Mouse (Mus musculus) hindbrain, embryonic 16.5 days (tissue): ENCODE data around the gene Gpd1. TPM values are rescaled to one million over a fixed set of nuclear protein-coding genes. Genes with fewer than 3 reads are reported as not detected.

Experiments used
- ATAC-seq: fragments of 200-750 bp; cut with Nextera tagmentation; 2 replicates; pipeline ENCODE4 v1.8.0; 2017; ENCODE audit warnings: moderate TSS enrichment, moderate library complexity
- H3K27ac ChIP-seq: fragments of 300-500 bp; sonication (generic); 2 replicates; pipeline ENCODE4 v1.5.1; 2014; ENCODE audit warnings: low read depth, mild to moderate bottlenecking, control low read depth, low read length, moderate library complexity
- H3K27me3 ChIP-seq: fragments of 300-500 bp; sonication (generic); replicated peaks from 2 replicates; pipeline ENCODE4 v1.6.1; 2014; ENCODE audit warnings: low read length; ENCODE audit not compliant: control insufficient read depth, insufficient read depth
- H3K36me3 ChIP-seq: fragments of 300-500 bp; sonication (generic); 2 replicates; pipeline ENCODE4 v1.6.1; 2014; ENCODE audit warnings: mild to moderate bottlenecking, low read length, moderate library complexity, mixed read lengths; ENCODE audit not compliant: control insufficient read depth, insufficient read depth
- H3K4me1 ChIP-seq: fragments of 300-500 bp; sonication (generic); 2 replicates; pipeline ENCODE4 v1.6.1; 2014; ENCODE audit warnings: low read depth, low read length; ENCODE audit not compliant: control insufficient read depth, insufficient read depth
- H3K4me2 ChIP-seq: fragments of 300-500 bp; sonication (generic); 2 replicates; pipeline ENCODE4 v1.6.1; 2014; ENCODE audit warnings: mild to moderate bottlenecking, low read length, control low read depth, moderate library complexity
- H3K4me3 ChIP-seq: fragments of 300-500 bp; sonication (generic); 2 replicates; pipeline ENCODE4 v1.5.1; 2014; ENCODE audit warnings: mild to moderate bottlenecking, low read length, control low read depth, moderate library complexity
- H3K9ac ChIP-seq: fragments of 300-500 bp; sonication (generic); 2 replicates; pipeline ENCODE4 v1.6.1; 2014; ENCODE audit warnings: low read depth, mild to moderate bottlenecking, control low read depth, low read length, moderate library complexity
- H3K9me3 ChIP-seq: fragments of 300-500 bp; sonication (generic); 2 replicates; pipeline ENCODE4 v1.6.1; 2014; ENCODE audit warnings: mild to moderate bottlenecking, low read length, moderate library complexity; ENCODE audit not compliant: control insufficient read depth
- WGBS: fragments of 180-500 bp; shearing (Covaris S2); extraction: QIAGEN DNeasy Blood & Tissue Kit; methylation state at CpG from one replicate; pipeline ENCODE4 v1.1.7; 2014; 5-methylcytosine and 5-hydroxymethylcytosine counted together
- polyA plus RNA-seq: library from polyadenylated mRNA; unstranded; fragments of >200 nt; fragmentation: Nextera tagmentation; extraction: Ambion mirVana; gene quantifications from 2 replicates; pipeline ENCODE4 v1.2.1, GENCODE M21; 2015

The Gpd1 gene
- polyA plus RNA-seq, 1 experiment from 2014 or later: 3.1 TPM

DNA sequence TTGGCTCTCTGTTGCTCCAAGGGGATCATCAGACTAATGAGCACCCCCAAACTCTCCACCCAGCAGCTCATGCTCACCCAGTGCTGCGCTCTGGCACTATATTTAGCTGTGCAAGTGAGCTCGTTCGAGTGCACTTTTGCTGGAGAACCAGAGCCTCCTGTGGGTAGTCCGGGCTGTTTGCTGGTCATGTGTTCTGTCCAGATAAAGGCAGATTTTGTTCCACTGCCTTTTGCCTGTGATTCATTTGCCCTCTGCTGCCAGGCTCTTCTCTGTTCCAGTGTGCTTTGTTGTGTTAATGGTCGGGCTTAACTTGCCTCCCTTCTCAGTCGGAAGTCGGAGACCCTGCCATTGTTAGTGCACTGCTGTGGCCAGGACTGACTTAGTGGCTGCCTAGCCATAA, 12.4 kb upstream of the Gpd1 start:
- H3K9ac ChIP-seq: peak overlapping the region; percentile 56
- peak overlapping the region; percentile 75 for H3K27ac ChIP-seq
- peaks cover 28% of the 10 kb centered on the region for H3K4me1 ChIP-seq
- H3K4me2 ChIP-seq: peak overlapping the region; percentile 86
- no peak for ATAC-seq
- no peaks in the 10 kb centered on the region for H3K27me3 ChIP-seq
- peak overlapping the region; percentile 77; the same call in 1 of the 2 replicates for H3K4me3 ChIP-seq
- peaks cover 36% of the 10 kb centered on the region for H3K36me3 ChIP-seq
- 14% methylated on average over 7 of the region's 7 CpGs for WGBS
- no peaks in the 10 kb centered on the region for H3K9me3 ChIP-seq

GRCm38 (mm10) chr15:99705440-99706048, 11.8 kb upstream of the Gpd1 start, which contains the start of gene Gm17349:
Gene Gm17349, minus strand, starts transcription at chr15:99705490.
- WGBS: 61% methylated on average over 9 of the region's 11 CpGs
- no peak for ATAC-seq
- Histone ChIP-seq H3K4me1 (peaks cover 28% of the 10 kb centered on the region), H3K9ac (peak within 1 kb of the TSS; percentile 56), H3K4me2 (peak within 1 kb of the TSS; percentile 86), H3K4me3 (peak within 1 kb of the TSS; percentile 77), H3K9me3 (no peaks in the 10 kb centered on the region), H3K27me3 (no peaks in the 10 kb centered on the region), H3K36me3 (peaks cover 38% of the 10 kb centered on the region), H3K27ac (peak within 1 kb of the TSS; percentile 75)

- no peak for ATAC-seq
- Histone ChIP-seq H3K4me3 (no peak overlapping the region), H3K27me3 (no peaks in the 10 kb centered on the region), H3K9ac (no peak overlapping the region), H3K36me3 (peaks cover 64% of the 10 kb centered on the region), H3K4me2 (no peak overlapping the region), H3K4me1 (peaks cover 24% of the 10 kb centered on the region), H3K9me3 (no peaks in the 10 kb centered on the region), H3K27ac (no peak overlapping the region)
- WGBS: 95% methylated on average over 10 of the region's 13 CpGs
Measured at GRCm38 (mm10) chr15:99708176-99708575, 9.1 kb upstream of the Gpd1 start.

DNA sequence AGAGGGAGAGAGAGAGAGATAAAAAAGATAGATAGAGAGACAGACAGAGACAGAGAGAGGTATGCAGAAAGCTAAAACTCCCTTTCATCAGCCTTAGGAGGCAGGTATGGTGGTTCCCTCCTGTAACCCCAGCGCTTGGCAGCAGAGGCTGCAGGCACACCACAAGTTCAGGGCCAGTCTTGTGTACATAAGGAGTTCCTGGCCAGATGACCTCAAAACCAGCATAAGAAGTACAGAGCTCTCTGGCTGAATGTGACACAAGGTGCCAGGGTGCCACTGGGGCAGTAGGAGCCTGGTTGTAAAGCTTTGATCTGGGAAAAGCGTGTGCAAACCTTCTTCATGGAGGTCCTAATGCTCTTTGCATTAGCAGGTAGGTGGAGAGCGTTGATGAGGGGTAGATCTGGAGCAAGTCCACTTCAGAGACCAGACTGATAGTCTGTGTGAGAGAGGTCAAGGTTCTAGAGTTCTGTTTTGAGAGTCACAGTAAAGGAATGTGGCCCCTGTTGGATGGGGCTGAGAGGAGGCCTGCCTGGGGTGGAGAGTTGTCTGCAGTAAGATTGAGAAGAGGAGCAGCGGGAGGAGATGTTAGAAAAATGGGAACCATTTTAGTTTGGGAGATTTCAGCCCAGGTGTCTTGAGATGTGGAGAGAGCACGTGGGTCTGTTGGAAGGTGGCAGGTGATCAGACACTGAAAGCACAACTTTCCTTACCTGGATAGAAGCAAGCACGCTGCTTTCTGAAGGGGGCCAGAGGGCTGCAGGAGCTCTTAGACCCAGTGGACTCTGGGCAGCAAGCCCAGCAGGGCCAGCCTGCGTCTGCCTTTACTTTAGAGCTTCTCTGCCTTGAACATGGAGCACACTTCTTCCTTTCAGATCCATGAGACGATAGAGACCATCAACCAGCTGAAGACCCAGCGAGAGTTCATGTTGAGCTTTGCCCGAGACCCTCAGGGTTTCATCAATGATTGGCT, 6.8 kb upstream of the Gpd1 start:
- WGBS: 92% methylated on average over 10 of the region's 10 CpGs
- no peak overlapping the region for H3K4me3 ChIP-seq

DNA sequence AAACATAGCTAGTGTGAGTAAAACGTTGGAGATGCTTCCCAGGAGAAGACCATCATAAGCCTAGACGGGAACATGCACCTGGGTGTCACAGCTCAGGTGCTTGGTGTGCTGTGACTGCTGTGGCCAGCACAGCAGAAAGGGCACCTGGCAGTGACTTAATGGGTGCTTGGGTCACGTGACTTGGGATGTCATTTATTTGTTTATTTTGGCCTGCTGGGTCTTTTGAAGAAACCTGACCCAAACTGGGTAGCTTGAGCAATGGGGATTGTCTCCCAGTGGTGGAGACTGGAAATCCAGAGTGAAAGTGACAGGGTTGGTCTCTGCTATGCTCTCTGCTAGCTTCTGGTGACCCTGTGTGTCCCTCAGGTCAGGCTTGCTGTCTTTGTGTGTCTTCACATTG, 5.8 kb upstream of the Gpd1 start:
- no peak for ATAC-seq
- Histone ChIP-seq H3K9ac (no peak overlapping the region; the same call in 1 of the 2 replicates), H3K27me3 (no peaks in the 10 kb centered on the region), H3K27ac (no peak overlapping the region), H3K4me2 (no peak overlapping the region), H3K4me1 (peaks cover 13% of the 10 kb centered on the region), H3K9me3 (no peaks in the 10 kb centered on the region), H3K36me3 (peaks cover 65% of the 10 kb centered on the region), H3K4me3 (no peak overlapping the region)
- WGBS: 69% methylated on average over 3 of the region's 3 CpGs

More for the DNA sequence above, 6.8 kb upstream of the Gpd1 start:
- no peak overlapping the region for H3K9ac ChIP-seq
- no peaks in the 10 kb centered on the region for H3K27me3 ChIP-seq
- H3K4me2 ChIP-seq: no peak overlapping the region
- H3K9me3 ChIP-seq: no peaks in the 10 kb centered on the region
- H3K27ac ChIP-seq: no peak overlapping the region
- H3K36me3 ChIP-seq: peaks cover 69% of the 10 kb centered on the region
- ATAC-seq: no peak
- H3K4me1 ChIP-seq: peaks cover 7% of the 10 kb centered on the region

DNA sequence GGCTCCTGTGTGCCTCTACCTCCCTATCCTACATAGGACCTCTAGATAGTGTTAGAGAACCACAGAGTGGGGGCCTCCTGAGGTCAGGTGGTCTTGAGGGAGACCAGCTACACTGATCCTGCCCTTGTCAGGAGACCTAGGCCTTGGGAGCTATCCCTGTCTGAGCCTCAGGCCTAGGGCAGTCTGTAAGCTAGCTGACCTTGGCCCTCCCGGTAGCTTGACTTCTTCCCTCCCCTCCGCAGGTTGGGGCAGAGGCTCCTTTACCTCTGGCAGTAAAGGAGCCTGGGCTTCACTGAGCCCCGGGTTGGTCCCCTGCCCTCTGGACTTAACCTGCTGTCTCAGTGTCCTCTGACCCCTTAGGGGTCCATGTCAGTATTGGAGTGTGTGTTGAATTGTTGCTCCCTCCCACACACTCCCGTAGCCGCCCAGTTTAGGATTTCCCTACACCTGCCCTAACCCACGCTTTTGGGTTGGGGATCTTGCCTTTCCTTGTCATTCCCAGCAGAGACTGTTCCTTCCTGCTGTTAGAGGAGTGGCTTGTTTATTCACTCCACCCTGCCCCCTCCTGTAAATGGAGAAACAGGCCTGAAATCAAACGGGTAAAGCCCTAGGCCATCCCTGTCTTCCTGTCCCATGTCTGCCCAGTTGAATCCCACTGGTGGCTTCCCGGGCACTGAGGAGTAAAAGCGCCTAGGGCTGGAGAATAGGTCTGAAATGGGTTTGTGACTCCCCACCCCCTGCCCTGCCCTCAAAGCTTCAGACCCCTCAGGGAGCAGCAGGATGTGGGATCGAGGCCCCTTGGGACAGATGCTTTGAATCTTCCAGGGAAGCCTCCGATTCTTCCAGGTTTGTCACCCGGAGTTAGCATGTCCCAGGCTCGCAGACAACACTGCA, 4.4 kb upstream of the Gpd1 start:
- Histone ChIP-seq H3K27me3 (no peaks in the 10 kb centered on the region), H3K27ac (peak overlapping the region; percentile 39; the same call in 1 of the 2 replicates), H3K9me3 (no peaks in the 10 kb centered on the region), H3K4me1 (peaks cover 19% of the 10 kb centered on the region), H3K36me3 (peaks cover 56% of the 10 kb centered on the region), H3K4me2 (no peak overlapping the region), H3K9ac (no peak overlapping the region), H3K4me3 (no peak overlapping the region)
- 65% methylated on average over 13 of the region's 13 CpGs for WGBS
- no peak for ATAC-seq

DNA sequence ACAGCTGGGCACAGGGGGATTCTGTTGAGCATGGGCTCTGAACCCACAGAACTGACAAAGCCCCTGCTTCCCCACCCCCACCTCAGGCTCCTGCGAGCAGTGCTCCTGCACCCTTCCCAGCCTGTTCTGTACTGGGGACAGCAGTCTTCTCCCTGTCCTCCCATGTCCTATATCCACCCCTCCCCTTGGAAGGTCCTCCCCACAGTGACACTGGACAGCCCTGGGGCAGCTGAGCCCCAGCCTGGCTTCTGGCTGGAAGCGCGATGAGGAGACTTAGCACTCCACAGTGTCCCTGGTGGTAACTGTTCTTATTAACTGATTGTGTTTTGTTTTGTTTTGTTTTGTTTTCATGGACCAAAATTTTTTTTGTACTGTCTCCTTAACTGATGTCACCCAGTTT, 3.7 kb upstream of the Gpd1 start:
- no peak overlapping the region for H3K4me3 ChIP-seq
- peaks cover 20% of the 10 kb centered on the region for H3K4me1 ChIP-seq
- no peak for ATAC-seq
- peaks cover 49% of the 10 kb centered on the region for H3K36me3 ChIP-seq
- H3K27me3 ChIP-seq: no peaks in the 10 kb centered on the region
- WGBS: 66% methylated on average over 3 of the region's 3 CpGs
- no peaks in the 10 kb centered on the region for H3K9me3 ChIP-seq
- peak overlapping the region; percentile 39; the same call in 1 of the 2 replicates for H3K27ac ChIP-seq
- no peak overlapping the region for H3K9ac ChIP-seq
- H3K4me2 ChIP-seq: no peak overlapping the region

- Histone ChIP-seq H3K4me3 (no peak overlapping the region), H3K4me1 (peaks cover 20% of the 10 kb centered on the region), H3K27ac (no peak overlapping the region; the same call in 1 of the 2 replicates), H3K36me3 (peaks cover 45% of the 10 kb centered on the region), H3K9me3 (no peaks in the 10 kb centered on the region), H3K4me2 (no peak overlapping the region), H3K27me3 (no peaks in the 10 kb centered on the region), H3K9ac (no peak overlapping the region)
- ATAC-seq: no peak
- WGBS: 57% methylated on average over 4 of the region's 4 CpGs
Measured at GRCm38 (mm10) chr15:99714206-99714605, 3.1 kb upstream of the Gpd1 start.
